Comparison of ENCODE assay signal across 9 mouse cellular contexts in genomic region chr8:80753017-80753715, GRCm38 (mm10). TPM values are rescaled to one million over a fixed set of nuclear protein-coding genes. Genes with fewer than 3 reads are reported as not detected.
DNase-seq lines count a peak whose midpoint lies in the region; ATAC-seq and TF ChIP-seq lines count a peak whose summit lies in the region.
"Had no signal": no experiment of that assay in that cellular context is flagged by ENCODE, and none has a peak within 500 bp of the region (broad histone marks: within the 10 kb centered on the region; RNA-seq: fewer than 3 reads in every experiment).

No protein-coding gene starts in this region.

- no peak overlapping the region for H3K4me3 ChIP-seq in heart, embryonic 10.5 days
- H3K4me3 ChIP-seq in kidney, embryonic 15.5 days (replicated peaks), result no peak overlapping the region
- no peak overlapping the region for H3K4me3 ChIP-seq in liver, adult 2 months (ENCODE audit: insufficient read depth, low read depth, low read length)
- H3K4me3 ChIP-seq: embryonic facial prominence, embryonic 13.5 days had no signal

- TF ChIP-seq POLR2A in liver, adult 2 months (IDR thresholded peaks at IDR 0.05; ENCODE audit: extremely low read depth, insufficient read depth, low read length), result no peak

- peaks cover 8% of the 10 kb centered on the region; the same call in 1 of the 2 replicates for H3K4me1 ChIP-seq in heart, embryonic 10.5 days
- no peaks in the 10 kb centered on the region for H3K4me1 ChIP-seq in kidney, embryonic 15.5 days
- no peaks in the 10 kb centered on the region for H3K4me1 ChIP-seq in liver, adult 2 months (ENCODE audit: control insufficient read depth, insufficient read depth, low read length)
- H3K4me1 ChIP-seq: embryonic facial prominence, embryonic 13.5 days had no signal

- H3K79me2 ChIP-seq in liver, adult 2 months (ENCODE audit: control insufficient read depth, insufficient read depth, low read length), result no peaks in the 10 kb centered on the region

- H3K36me3 ChIP-seq in heart, embryonic 10.5 days, result no peaks in the 10 kb centered on the region
- no peaks in the 10 kb centered on the region for H3K36me3 ChIP-seq in kidney, embryonic 15.5 days
- H3K36me3 ChIP-seq in liver, adult 2 months (ENCODE audit: control insufficient read depth, insufficient read depth, low read length), result no peaks in the 10 kb centered on the region
- no peaks in the 10 kb centered on the region for H3K36me3 ChIP-seq in splenic B cell, adult 2 months (ENCODE audit: control insufficient read depth, insufficient read depth, low read length, poor library complexity, severe bottlenecking)
- H3K36me3 ChIP-seq: embryonic facial prominence, embryonic 13.5 days had no signal

- TF ChIP-seq CTCF in liver, adult 2 months (IDR thresholded peaks at IDR 0.05; ENCODE audit: low read depth, low read length), result peak; percentile 89

- no peak overlapping the region for H3K9ac ChIP-seq in kidney, embryonic 15.5 days
- no peak overlapping the region for H3K9ac ChIP-seq in liver, adult 2 months (ENCODE audit: low read depth, low read length)
- H3K9ac ChIP-seq: embryonic facial prominence, embryonic 13.5 days had no signal

- H3K4me2 ChIP-seq in kidney, embryonic 15.5 days, result no peak overlapping the region
- H3K4me2 ChIP-seq: embryonic facial prominence, embryonic 13.5 days had no signal

- no peaks in the 10 kb centered on the region for H3K9me3 ChIP-seq in heart, embryonic 10.5 days
- H3K9me3 ChIP-seq in kidney, embryonic 15.5 days (replicated peaks), result no peaks in the 10 kb centered on the region
- H3K9me3 ChIP-seq: embryonic facial prominence, embryonic 13.5 days had no signal

- ATAC-seq in erythroblast, adult 5-6 weeks (replicated peaks; ENCODE audit: low FRiP score, poor library complexity, severe bottlenecking), result peak; percentile 90
- peak; percentile 80 for ATAC-seq in kidney, embryonic 15.5 days (replicated peaks; ENCODE audit: low FRiP score)

- no peaks in the 10 kb centered on the region for H3K27me3 ChIP-seq in heart, embryonic 10.5 days (ENCODE audit: insufficient read depth, poor library complexity, severe bottlenecking)
- no peaks in the 10 kb centered on the region for H3K27me3 ChIP-seq in kidney, embryonic 15.5 days
- no peaks in the 10 kb centered on the region for H3K27me3 ChIP-seq in liver, adult 2 months (ENCODE audit: control insufficient read depth, insufficient read depth, low read length)
- no peaks in the 10 kb centered on the region for H3K27me3 ChIP-seq in splenic B cell, adult 2 months (ENCODE audit: control insufficient read depth, insufficient read depth, low read length, poor library complexity, severe bottlenecking)
- H3K27me3 ChIP-seq: embryonic facial prominence, embryonic 13.5 days had no signal

- WGBS in heart, embryonic 10.5 days, result 29% methylated on average over 9 of the region's 9 CpGs
- WGBS in kidney, embryonic 15.5 days, result 30% methylated on average over 9 of the region's 9 CpGs
- 25% methylated on average over 9 of the region's 9 CpGs for WGBS in liver, adult 2 months

- peak; percentile 82 for DNase-seq in CD4-positive, CD25-positive, alpha-beta regulatory T cell, adult 2 months (ENCODE audit: low read depth, low spot score)
- peak; percentile 89 for DNase-seq in brain, adult 2 months (ENCODE audit: low read depth, low spot score)
- peak; percentile 93 for DNase-seq in heart, embryonic 10.5 days (ENCODE audit: low spot score)
- DNase-seq in liver, adult 2 months (ENCODE audit: extremely low read depth, low read depth, low spot score), result peak; percentile 52
- peak; percentile 89 for DNase-seq in neural tube, embryonic 10.5 days (ENCODE audit: extremely low spot score, low spot score)
- DNase-seq in splenic B cell, adult 2 months (ENCODE audit: low read depth, low spot score), result peak; percentile 80

- H3K27ac ChIP-seq in heart, embryonic 10.5 days, result no peak overlapping the region
- H3K27ac ChIP-seq in kidney, embryonic 15.5 days, result no peak overlapping the region
- no peak overlapping the region for H3K27ac ChIP-seq in liver, adult 2 months (replicated peaks; ENCODE audit: insufficient read depth, low read depth, low read length)

RNA-seq across cellular contexts. Expression of gene Smarca5, which starts 13.9 kb away (rescaled TPM):
- 49.4 and 67.3 TPM in 2 replicates for total RNA-seq in erythroblast, adult 5-6 weeks (2015; ENCODE audit: low replicate concordance)
- 59.6 and 168 TPM in 2 replicates for total RNA-seq in erythroblast, adult 5-6 weeks (2017; ENCODE audit: low replicate concordance)
- polyA plus RNA-seq in heart, embryonic 10.5 days (2016; fragmentation: Nextera tagmentation; extraction: Ambion mirVana), result 53.8 and 79.9 TPM in 2 replicates
- polyA plus RNA-seq in kidney, embryonic 15.5 days (2015; fragmentation: Nextera tagmentation; extraction: Ambion mirVana), result 80.9 and 83.9 TPM in 2 replicates
- total RNA-seq in liver, adult 2 months (2014; rRNA removed), result 16.5 and 18.6 TPM in 2 replicates
- polyA plus RNA-seq in liver, adult 2 months (2012; rRNA removed), result 3.3 and 3.4 TPM in 2 replicates

Comparison
In these comparisons a context has a peak if more than half of its experiments do, and no peak if none do; other contexts are left out.
1. RNA of gene Smarca5, which starts 13.9 kb away (polyA plus RNA-seq): 80.9 to 83.9 TPM in kidney, embryonic 15.5 days and 53.8 to 79.9 TPM in heart, embryonic 10.5 days; 3.3 to 3.4 TPM in liver, adult 2 months; every median in the first group is over 10 times any median in the second.
2. Peak in every context shown above with its lines, with median percentiles within 50 percentile points of each other: DNase-seq.